Mouse (Mus musculus) stomach, embryonic 16.5 days (tissue): Measurements from ENCODE around the gene Stk10. TPM values are rescaled to one million over a fixed set of nuclear protein-coding genes. Genes with fewer than 3 reads are reported as not detected.

Experiments
- ATAC-seq: fragments of 200-750 bp; cut with Nextera tagmentation; 2 replicates; pipeline ENCODE4 v1.8.0; 2017; ENCODE audit warnings: moderate number of reproducible peaks, moderate TSS enrichment; ENCODE audit not compliant: insufficient read depth, low FRiP score
- H3K27ac ChIP-seq: fragments of 300-500 bp; sonication (generic); 2 replicates; pipeline ENCODE4 v1.5.1; 2014; ENCODE audit warnings: low read length
- H3K27me3 ChIP-seq: fragments of 300-500 bp; sonication (generic); 2 replicates; pipeline ENCODE4 v1.6.1; 2014; ENCODE audit warnings: low read length, control low read depth, mixed read lengths; ENCODE audit not compliant: control insufficient read depth, insufficient read depth
- H3K36me3 ChIP-seq: fragments of 300-500 bp; sonication (generic); 2 replicates; pipeline ENCODE4 v1.6.1; 2014; ENCODE audit warnings: low read length; ENCODE audit not compliant: control insufficient read depth, insufficient read depth
- H3K4me1 ChIP-seq: fragments of 300-500 bp; sonication (generic); 2 replicates; pipeline ENCODE4 v1.6.1; 2014; ENCODE audit warnings: low read length, control low read depth, mixed read lengths; ENCODE audit not compliant: control insufficient read depth, insufficient read depth
- H3K4me2 ChIP-seq: fragments of 300-500 bp; sonication (generic); 2 replicates; pipeline ENCODE4 v1.6.1; 2014; ENCODE audit warnings: low read depth, low read length, mixed read lengths
- H3K4me3 ChIP-seq: fragments of 300-500 bp; sonication (generic); replicated peaks from 2 replicates; pipeline ENCODE4 v1.5.1; 2014; ENCODE audit warnings: mild to moderate bottlenecking, low read length
- H3K9ac ChIP-seq: fragments of 300-500 bp; sonication (generic); 2 replicates; pipeline ENCODE4 v1.6.1; 2014; ENCODE audit warnings: low read length
- H3K9me3 ChIP-seq: fragments of 300-500 bp; sonication (generic); replicated peaks from 2 replicates; pipeline ENCODE4 v1.6.1; 2016; ENCODE audit warnings: low read length, control low read depth; ENCODE audit not compliant: control insufficient read depth
- WGBS: fragments of 180-500 bp; shearing (Covaris S2); extraction: QIAGEN DNeasy Blood & Tissue Kit; methylation state at CpG from one replicate; pipeline ENCODE4 v1.1.7; 2014; 5-methylcytosine and 5-hydroxymethylcytosine counted together
- polyA plus RNA-seq: library from polyadenylated mRNA; unstranded; fragments of >200 nt; fragmentation: Nextera tagmentation; extraction: Ambion mirVana; gene quantifications from 2 replicates; pipeline ENCODE4 v1.2.1, GENCODE M21; 2015

Stk10 gene
- polyA plus RNA-seq, 1 experiment from 2014 or later: 4.2 TPM

- WGBS: 91% methylated on average over 4 of the region's 4 CpGs
- no peak for ATAC-seq
- Histone ChIP-seq H3K27me3 (no peaks in the 10 kb centered on the region), H3K36me3 (no peaks in the 10 kb centered on the region), H3K4me2 (no peak overlapping the region), H3K4me3 (no peak overlapping the region), H3K9ac (no peak overlapping the region), H3K27ac (no peak overlapping the region), H3K9me3 (no peaks in the 10 kb centered on the region), H3K4me1 (peaks cover 38% of the 10 kb centered on the region)
Measured at GRCm38 (mm10) chr11:32535646-32536045, 2.5 kb downstream of the Stk10 start.

GRCm38 (mm10) chr11:32536954-32537353 lies 3.8 kb downstream of the Stk10 start:
- Histone ChIP-seq H3K4me3 (no peak overlapping the region), H3K9ac (no peak overlapping the region), H3K4me2 (no peak overlapping the region), H3K36me3 (no peaks in the 10 kb centered on the region), H3K9me3 (no peaks in the 10 kb centered on the region), H3K27ac (no peak overlapping the region), H3K4me1 (peaks cover 38% of the 10 kb centered on the region), H3K27me3 (no peaks in the 10 kb centered on the region)
- no peak for ATAC-seq
- WGBS: 62% methylated on average over 7 of the region's 7 CpGs

- H3K4me1 ChIP-seq: peaks cover 38% of the 10 kb centered on the region
- 66% methylated on average over 6 of the region's 6 CpGs for WGBS
- H3K4me3 ChIP-seq: no peak overlapping the region
- peak overlapping the region; percentile 9; the same call in 1 of the 2 replicates for H3K9ac ChIP-seq
- H3K36me3 ChIP-seq: no peaks in the 10 kb centered on the region
- ATAC-seq: no peak; the same call in 1 of the 2 replicates
- H3K27ac ChIP-seq: peak overlapping the region; percentile 47
- H3K27me3 ChIP-seq: no peaks in the 10 kb centered on the region
- no peak overlapping the region for H3K4me2 ChIP-seq
- no peaks in the 10 kb centered on the region for H3K9me3 ChIP-seq
Measured at GRCm38 (mm10) chr11:32538435-32538834, 5.3 kb downstream of the Stk10 start.

- 88% methylated on average over 4 of the region's 4 CpGs for WGBS
- H3K4me2 ChIP-seq: no peak overlapping the region
- no peak overlapping the region for H3K4me3 ChIP-seq
- no peak overlapping the region for H3K9ac ChIP-seq
- H3K4me1 ChIP-seq: peaks cover 34% of the 10 kb centered on the region
- H3K9me3 ChIP-seq: no peaks in the 10 kb centered on the region
- no peaks in the 10 kb centered on the region for H3K27me3 ChIP-seq
- H3K27ac ChIP-seq: peak overlapping the region; percentile 47
- no peak for ATAC-seq
- H3K36me3 ChIP-seq: no peaks in the 10 kb centered on the region
Measured at GRCm38 (mm10) chr11:32538846-32539245, 5.7 kb downstream of the Stk10 start.

DNA sequence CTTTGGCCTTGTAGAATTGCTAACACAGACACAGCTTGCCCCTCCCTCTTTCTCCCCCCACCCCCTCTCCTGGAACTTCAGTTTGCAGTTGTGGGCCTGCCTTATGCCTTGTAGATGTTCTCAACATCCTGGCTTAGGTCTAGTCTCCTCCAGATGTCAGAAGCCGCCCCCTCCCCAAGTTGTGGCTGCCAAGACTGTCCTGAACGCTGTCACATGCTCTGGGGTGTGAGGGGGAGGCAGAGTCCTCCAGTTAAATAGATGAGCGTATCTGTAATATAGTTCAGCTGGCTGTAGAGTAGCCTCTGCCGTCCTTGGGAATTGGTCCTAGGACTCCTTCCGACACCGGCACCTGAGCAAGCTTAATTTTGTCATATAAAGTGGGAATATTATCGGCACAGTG lies 6.6 kb downstream of the Stk10 start:
- no peak overlapping the region for H3K4me2 ChIP-seq
- 57% methylated on average over 7 of the region's 7 CpGs for WGBS
- no peak for ATAC-seq
- no peaks in the 10 kb centered on the region for H3K36me3 ChIP-seq
- H3K27ac ChIP-seq: no peak overlapping the region
- H3K27me3 ChIP-seq: no peaks in the 10 kb centered on the region
- no peak overlapping the region for H3K9ac ChIP-seq
- H3K9me3 ChIP-seq: no peaks in the 10 kb centered on the region
- peaks cover 31% of the 10 kb centered on the region for H3K4me1 ChIP-seq
- H3K4me3 ChIP-seq: no peak overlapping the region

DNA sequence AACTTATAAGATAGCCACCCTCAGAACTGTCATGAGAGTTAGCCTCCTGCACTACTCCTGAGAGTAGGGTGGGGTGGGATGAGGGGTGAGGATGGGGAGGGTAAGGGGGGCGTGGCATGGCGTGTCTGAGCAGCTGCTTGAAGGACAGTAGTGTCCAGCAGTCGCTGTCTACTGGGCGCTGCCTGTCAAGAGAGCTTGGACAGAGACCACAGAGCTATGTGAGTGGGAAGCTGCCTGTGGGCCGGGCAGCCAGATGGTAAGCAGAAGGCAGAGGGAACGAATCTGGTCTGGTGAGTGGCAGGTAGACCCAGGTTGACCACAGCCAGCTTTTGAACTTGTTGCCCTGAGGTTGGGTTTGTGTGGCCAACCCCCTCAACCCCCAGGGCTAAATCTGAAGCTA lies 7.4 kb downstream of the Stk10 start:
- 70% methylated on average over 6 of the region's 6 CpGs for WGBS
- H3K9me3 ChIP-seq: no peaks in the 10 kb centered on the region
- peaks cover 31% of the 10 kb centered on the region for H3K4me1 ChIP-seq
- no peaks in the 10 kb centered on the region for H3K27me3 ChIP-seq
- no peak overlapping the region for H3K4me2 ChIP-seq
- no peak overlapping the region for H3K9ac ChIP-seq
- H3K36me3 ChIP-seq: no peaks in the 10 kb centered on the region
- no peak overlapping the region for H3K4me3 ChIP-seq
- ATAC-seq: no peak
- H3K27ac ChIP-seq: no peak overlapping the region

DNA sequence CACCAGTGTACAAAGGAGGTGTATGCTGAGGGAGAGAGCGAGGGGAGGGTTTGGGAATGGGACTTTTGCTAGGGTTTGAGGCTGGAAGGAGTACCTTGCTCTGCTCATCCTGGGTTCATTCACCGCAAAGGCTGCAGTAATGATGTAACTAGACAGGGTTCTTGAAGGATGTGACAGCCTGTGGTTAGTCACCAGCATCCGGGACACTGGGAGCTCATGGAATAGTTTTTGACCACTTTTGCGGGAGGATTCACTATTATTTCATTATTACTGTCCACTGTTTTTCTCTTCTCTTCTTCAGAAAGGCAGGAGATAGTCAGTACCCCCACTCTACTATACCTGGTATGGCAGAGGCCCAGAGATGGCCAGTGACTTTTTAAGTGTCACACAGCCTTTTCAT lies 9.1 kb downstream of the Stk10 start:
- no peak for ATAC-seq
- 85% methylated on average over 4 of the region's 4 CpGs for WGBS

GRCm38 (mm10) chr11:32542687-32543411 lies 9.7 kb downstream of the Stk10 start:
- no peaks in the 10 kb centered on the region for H3K27me3 ChIP-seq
- H3K27ac ChIP-seq: peak overlapping the region; percentile 13; the same call in 1 of the 2 replicates
- peaks cover 25% of the 10 kb centered on the region for H3K4me1 ChIP-seq
- peak; percentile 57; the same call in 1 of the 2 replicates for ATAC-seq
- H3K4me3 ChIP-seq: no peak overlapping the region
- no peak overlapping the region for H3K9ac ChIP-seq
- H3K36me3 ChIP-seq: no peaks in the 10 kb centered on the region
- WGBS: 53% methylated on average over 3 of the region's 3 CpGs
- H3K4me2 ChIP-seq: no peak overlapping the region
- H3K9me3 ChIP-seq: no peaks in the 10 kb centered on the region

More for the DNA sequence above, 9.1 kb downstream of the Stk10 start:
- Histone ChIP-seq H3K4me1 (peaks cover 31% of the 10 kb centered on the region), H3K9ac (no peak overlapping the region), H3K27me3 (no peaks in the 10 kb centered on the region), H3K4me3 (no peak overlapping the region), H3K4me2 (no peak overlapping the region), H3K9me3 (no peaks in the 10 kb centered on the region), H3K36me3 (no peaks in the 10 kb centered on the region), H3K27ac (peak overlapping the region; percentile 22)

GRCm38 (mm10) chr11:32544041-32544440 lies 10.9 kb downstream of the Stk10 start:
- no peaks in the 10 kb centered on the region for H3K27me3 ChIP-seq
- H3K4me1 ChIP-seq: peaks cover 16% of the 10 kb centered on the region
- no peak overlapping the region for H3K9ac ChIP-seq
- no peaks in the 10 kb centered on the region for H3K36me3 ChIP-seq
- WGBS: 79% methylated on average over 6 of the region's 6 CpGs
- ATAC-seq: no peak
- no peak overlapping the region for H3K4me2 ChIP-seq
- H3K27ac ChIP-seq: no peak overlapping the region
- no peak overlapping the region for H3K4me3 ChIP-seq
- H3K9me3 ChIP-seq: no peaks in the 10 kb centered on the region
